Mouse (Mus musculus): Measurements from ENCODE around the gene Mfsd13b.

- TF ChIP-seq CTCF (IDR thresholded peaks at IDR 0.05; ENCODE audit: low read depth, low read length) (no peak), POLR2A (IDR thresholded peaks at IDR 0.05; ENCODE audit: insufficient read depth, low read length) (no peak)
Observed at GRCm38 (mm10) chr7:121047624-121048023, 65.3 kb downstream of the Mfsd13b start.
